Mouse (Mus musculus): ENCODE measurements at regions not wholly inside any gene's neighbourhood (a gene's known extent, or its start where the extent isn't known, plus 50 kb on each side); places are given as distances from the start of the nearest gene placed in this dataset.

- no peak for TF ChIP-seq CTCF (IDR thresholded peaks at IDR 0.05; ENCODE audit: low read depth, low read length)
- TF ChIP-seq POLR2A (IDR thresholded peaks at IDR 0.05; ENCODE audit: borderline replicate concordance, low read depth, low read length), result no peak
Measured at GRCm38 (mm10) chr16:55480304-55480703, 182.5 kb upstream of the Zpld1 start.

All from bone marrow macrophage, adult 2 months (primary cell).